Mouse (Mus musculus): ENCODE results near the gene Gm12184. TPM values are rescaled to one million over a fixed set of nuclear protein-coding genes. Genes with fewer than 3 reads are reported as not detected.
"Not testable (repeated sequence)": the region's sequence is repeated elsewhere in the genome, so short reads cannot be mapped to it uniquely, and the experiment has no call there.

Gene Gm12184
- 1 to 10 TPM; 1.3 to 3.0 TPM for total RNA-seq (2021)

- intact Hi-C loops (cut with DNase I); DNase-seq (ENCODE audit: low spot score in 2 of 2): not testable (repeated sequence)
Observed at GRCm38 (mm10) chr11:48825979-48826751, at the start of gene Gm12184, which contains the start of gene Trim7. Gm12184 (minus strand) TSS chr11:48826655. Trim7 (plus strand) TSS chr11:48826140.

DNA sequence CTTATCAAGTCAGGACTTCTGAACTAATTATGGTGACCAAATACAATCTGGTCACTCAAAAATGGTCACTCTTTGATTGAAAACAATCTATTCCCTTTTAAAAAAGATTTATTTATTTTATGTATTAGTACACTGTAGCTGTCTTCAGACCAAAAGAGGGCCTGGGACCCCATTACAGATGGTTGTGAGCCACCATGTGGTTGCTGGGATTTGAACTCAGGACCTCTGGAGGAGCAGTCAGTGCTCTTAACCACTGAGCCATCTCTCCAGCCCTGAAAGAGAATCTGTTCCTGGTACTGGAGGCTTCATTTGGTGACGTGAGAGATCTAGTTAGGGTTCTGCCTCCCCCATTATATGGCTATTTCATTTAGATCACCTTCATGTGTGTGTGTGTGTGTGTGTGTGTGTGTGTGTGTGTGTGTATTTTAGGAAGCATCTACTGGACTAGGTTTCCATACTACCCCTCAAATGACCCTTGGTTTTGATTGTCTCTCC is 48.9 kb upstream of the Gm12184 start:
- not testable (repeated sequence) for DNase-seq (ENCODE audit: low spot score in 2 of 2)
- intact Hi-C loops (cut with DNase I): loop anchor here (10.0 kb wide), 1 partner anchor 309 kb away; the partner anchor contains the start of gene Btnl9

- peak in 1 of 2 experiments; percentile 44 for DNase-seq (ENCODE audit: low spot score in 2 of 2)
- intact Hi-C loops (cut with DNase I): loop anchor here (1.0 to 10.0 kb wide), 3 partner anchors 229 to 398 kb away; partner anchors contain the start of gene Btnl9
Observed at GRCm38 (mm10) chr11:48874465-48874864, 48.0 kb upstream of the Gm12184 start.

GRCm38 (mm10) chr11:48873591-48874290 is 47.3 kb upstream of the Gm12184 start:
- DNase-seq (ENCODE audit: low spot score in 2 of 2): no peak
- intact Hi-C loops (cut with DNase I): loop anchor here (1.0 to 10.0 kb wide), 3 partner anchors 230 to 399 kb away; partner anchors contain the start of gene Btnl9

DNA sequence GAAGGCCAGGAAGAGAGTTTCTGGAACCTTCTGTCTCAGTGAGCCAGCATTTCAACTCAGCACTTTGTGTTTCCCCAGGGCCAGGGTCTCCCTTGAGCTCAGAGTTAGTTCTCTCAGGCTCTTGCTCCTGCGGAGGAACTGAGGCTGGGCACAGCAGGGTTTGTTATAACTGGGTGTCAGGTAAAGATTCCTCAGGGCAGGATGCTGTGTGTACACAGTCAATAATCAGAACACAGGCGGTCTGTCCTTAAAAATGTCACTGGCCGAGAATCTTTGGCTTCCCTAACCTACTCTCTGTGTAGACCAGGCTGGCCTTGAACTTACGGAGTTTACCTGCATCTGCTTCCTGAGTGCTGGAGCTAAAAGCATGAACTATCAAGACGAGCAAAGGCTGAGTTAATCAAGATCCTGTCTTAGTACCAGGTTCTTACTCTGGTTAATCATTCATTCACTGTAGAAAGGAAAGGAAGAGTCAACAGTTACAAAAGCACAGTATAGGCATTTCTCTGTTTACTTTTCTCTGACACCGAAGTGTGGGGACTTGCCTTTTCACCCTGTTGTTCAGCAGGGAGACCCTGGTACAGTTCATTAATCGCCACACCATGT is 46.3 kb upstream of the Gm12184 start:
- DNase-seq (ENCODE audit: low spot score in 2 of 2): no peak
- intact Hi-C loops (cut with DNase I): loop anchor here (5.0 to 10.0 kb wide), 2 partner anchors 312 to 400 kb away; partner anchors contain the start of gene Btnl9

DNA sequence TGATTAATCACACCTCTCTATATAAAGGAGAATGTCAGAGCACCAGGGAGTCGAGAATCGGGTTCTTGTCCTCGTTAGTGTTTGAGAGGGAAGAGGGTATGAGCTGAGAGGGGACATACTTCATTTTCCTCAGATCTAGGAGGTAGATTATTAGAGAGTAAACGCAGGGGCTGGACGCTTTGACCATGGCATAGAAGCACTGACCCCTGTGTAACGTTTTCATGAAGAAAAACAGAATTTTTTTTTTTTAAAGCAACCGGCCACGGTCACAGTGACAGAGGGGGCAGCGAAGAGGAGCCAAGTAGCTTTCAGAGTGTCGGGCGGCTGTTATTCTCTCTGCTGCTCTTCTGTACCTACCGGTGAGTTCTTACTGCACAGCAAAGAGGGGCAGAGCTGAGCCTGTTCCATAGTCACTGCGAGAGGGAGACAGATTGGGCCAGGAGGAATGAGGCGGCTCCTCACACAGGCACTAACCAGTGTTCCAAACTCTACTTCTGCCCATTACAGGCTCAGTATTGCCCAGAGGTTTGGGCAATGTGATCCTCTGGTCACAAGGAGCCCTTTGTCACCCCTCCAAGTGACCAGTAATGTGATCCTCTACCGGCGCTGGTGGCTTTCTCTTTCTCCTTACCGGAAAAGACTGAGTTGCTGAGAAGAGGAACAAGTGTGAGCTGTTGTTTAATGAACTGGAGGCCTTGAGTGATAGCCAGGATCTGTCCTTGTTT is 45.5 kb upstream of the Gm12184 start:
- DNase-seq (ENCODE audit: low spot score in 2 of 2): peak in 1 of 2 experiments; percentile 25
- intact Hi-C loops (cut with DNase I): loop anchor here (5.0 to 10.0 kb wide), 2 partner anchors 313 to 400 kb away; partner anchors contain the start of gene Btnl9

- DNase-seq (ENCODE audit: low spot score in 2 of 2): peak in 1 of 2 experiments; percentile 26
- intact Hi-C loops (cut with DNase I): loop anchor here (5.0 to 10.0 kb wide), 2 partner anchors 314 to 401 kb away; partner anchors contain the start of gene Btnl9
Observed at GRCm38 (mm10) chr11:48871201-48871772, 44.8 kb upstream of the Gm12184 start, which contains the start of gene Irgm1. Irgm1 (minus strand) TSS chr11:48871683.

GRCm38 (mm10) chr11:48870781-48871180 is 44.3 kb upstream of the Gm12184 start:
- DNase-seq (ENCODE audit: low spot score in 2 of 2): no peak
- intact Hi-C loops (cut with DNase I): loop anchor here (5.0 to 10.0 kb wide), 2 partner anchors 314 to 402 kb away; partner anchors contain the start of gene Btnl9

- no peak for DNase-seq (ENCODE audit: low spot score in 2 of 2)
- intact Hi-C loops (cut with DNase I): loop anchor here (5.0 to 10.0 kb wide), 2 partner anchors 315 to 403 kb away; partner anchors contain the start of gene Btnl9
Observed at GRCm38 (mm10) chr11:48869380-48870110, 43.1 kb upstream of the Gm12184 start.

DNA sequence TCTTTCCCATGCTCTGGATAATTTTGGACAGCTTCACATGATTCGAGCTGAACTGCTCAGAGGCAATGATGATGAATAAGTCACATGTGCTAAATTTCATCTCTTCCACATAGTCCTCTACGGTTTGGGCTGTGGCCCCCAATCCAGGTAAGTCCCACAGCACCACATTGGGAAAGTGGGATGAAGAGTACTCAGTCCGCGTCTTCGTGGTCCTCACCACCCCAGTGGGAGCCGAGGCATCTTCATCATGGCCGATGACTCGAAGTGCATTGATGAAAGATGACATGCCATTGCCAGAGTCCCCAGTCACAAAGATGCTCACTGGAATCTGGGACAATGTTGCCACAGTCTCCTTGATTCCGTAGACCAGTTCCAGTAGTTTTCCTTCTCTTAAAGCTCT is 40.0 kb upstream of the Gm12184 start:
- DNase-seq (ENCODE audit: low spot score in 2 of 2): no peak

GRCm38 (mm10) chr11:48863808-48864207 is 37.4 kb upstream of the Gm12184 start:
- DNase-seq (ENCODE audit: low spot score in 2 of 2): no peak

More for the DNA sequence above, 40.0 kb upstream of the Gm12184 start:
- intact Hi-C loops (cut with DNase I): no loop called here

DNA sequence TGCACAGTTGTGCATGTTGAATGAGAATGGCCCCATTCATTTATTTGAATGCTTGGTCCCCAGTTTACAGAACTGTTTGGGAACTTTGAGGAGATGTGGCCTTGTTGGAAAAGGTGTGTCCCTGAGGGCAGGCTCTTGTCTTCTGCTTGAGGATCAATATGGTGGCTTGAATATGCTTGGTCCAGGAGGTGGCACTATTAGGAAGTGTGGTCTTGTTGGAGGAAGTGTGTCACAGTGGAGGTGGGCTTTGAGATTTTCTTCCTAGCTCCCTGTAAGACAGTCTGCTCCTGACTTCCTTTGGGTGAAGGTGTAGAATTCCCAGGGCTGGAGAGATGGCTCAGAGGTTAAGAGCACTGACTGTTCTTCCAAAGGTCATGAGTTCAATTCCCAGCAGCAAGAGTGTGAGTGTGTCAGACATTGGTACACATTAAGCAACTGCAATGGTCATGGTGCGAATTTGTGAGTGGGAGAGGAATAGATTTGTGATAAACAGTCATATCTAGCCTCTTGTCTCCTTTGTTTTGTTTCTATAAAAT is 36.4 kb upstream of the Gm12184 start:
- intact Hi-C loops (cut with DNase I): no loop called here
- DNase-seq (ENCODE audit: low spot score in 2 of 2): no peak

More at GRCm38 (mm10) chr11:48863808-48864207, 37.4 kb upstream of the Gm12184 start:
- intact Hi-C loops (cut with DNase I): no loop called here

DNA sequence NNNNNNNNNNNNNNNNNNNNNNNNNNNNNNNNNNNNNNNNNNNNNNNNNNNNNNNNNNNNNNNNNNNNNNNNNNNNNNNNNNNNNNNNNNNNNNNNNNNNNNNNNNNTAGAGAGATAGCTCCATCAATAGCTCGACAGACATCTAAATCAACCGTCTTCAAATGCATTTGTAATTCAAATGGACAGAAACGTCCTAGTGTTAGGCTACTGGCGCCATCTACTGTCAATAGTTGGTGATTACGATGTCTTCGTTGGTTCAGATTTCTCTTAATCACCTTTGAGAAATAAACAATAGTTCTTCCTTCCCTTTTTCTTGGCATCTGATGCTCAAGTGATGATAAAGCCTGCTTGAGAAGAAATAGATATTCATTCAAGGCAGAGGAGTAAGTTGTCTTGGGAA is 32.6 kb upstream of the Gm12184 start:
- DNase-seq (ENCODE audit: low spot score in 2 of 2): peak in 1 of 2 experiments; percentile 33
- intact Hi-C loops (cut with DNase I): loop anchor here (2.0 kb wide), 1 partner anchor 70 kb away; no protein-coding TSS in a partner anchor

- intact Hi-C loops (cut with DNase I): loop anchor here (1.0 kb wide), 1 partner anchor 35 kb away; no protein-coding TSS in a partner anchor
- peak; percentile 94 to 95 for DNase-seq (ENCODE audit: low spot score in 2 of 2)
Observed at GRCm38 (mm10) chr11:48853474-48854180, 27.2 kb upstream of the Gm12184 start.

DNA sequence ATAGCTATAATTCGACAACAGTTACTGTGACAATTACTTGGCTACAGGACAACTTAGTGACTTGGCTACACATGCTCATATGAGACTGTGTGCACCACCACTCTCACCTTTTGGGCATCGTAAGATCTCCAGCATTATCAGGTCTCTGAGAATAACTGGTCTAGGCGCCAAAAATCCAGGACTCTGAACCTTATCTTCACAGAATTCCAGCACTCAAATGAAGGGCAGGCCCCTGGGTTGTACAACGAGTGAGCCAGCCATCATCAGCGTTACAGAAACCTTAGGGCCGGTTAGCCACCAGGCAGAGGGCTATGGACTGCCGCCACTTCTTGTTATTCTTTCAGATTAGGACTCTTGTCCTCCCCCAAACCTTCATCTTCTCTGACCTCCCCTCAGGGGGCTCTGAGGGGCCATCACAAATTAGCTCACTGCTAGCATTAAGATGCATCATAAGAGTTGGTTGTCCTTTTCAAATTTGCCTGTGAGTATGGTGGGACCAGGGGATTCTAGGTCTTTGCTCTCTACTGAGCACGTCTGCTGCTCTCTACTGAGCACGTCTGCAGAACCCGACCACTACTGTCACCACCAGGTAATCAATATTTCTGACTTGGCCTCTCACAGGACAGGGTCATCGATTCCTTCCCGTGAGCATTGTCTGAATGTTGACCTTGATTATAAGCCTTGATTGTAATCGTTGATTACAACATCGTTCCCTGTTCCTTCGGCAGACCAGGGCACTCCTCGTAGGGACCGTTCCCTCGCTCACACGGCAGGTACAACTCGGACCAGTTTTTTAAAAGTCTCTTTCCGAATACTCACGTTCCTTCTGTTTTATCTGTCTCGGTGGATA is 26.4 kb upstream of the Gm12184 start:
- DNase-seq (ENCODE audit: low spot score in 2 of 2): no peak
- intact Hi-C loops (cut with DNase I): no loop called here

DNA sequence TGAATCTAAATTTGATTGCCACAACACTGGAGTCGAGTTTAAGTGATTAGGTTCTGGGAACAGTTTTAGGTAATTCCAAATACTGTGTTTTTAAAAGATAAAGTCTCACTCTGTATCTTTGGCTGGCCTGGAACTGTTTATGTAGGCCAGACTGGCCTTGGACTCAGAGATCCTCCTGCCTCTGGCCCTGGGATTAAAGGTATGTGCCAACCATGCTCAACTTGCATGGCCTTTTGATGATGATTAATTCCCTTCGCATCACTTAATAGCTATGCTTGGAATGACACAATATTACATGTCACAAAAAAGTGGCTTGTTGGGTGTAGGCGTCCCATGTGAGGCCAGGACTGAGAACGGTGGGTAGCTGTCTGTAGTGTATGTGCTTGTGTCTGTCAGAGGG is 25.7 kb upstream of the Gm12184 start:
- no peak for DNase-seq (ENCODE audit: low spot score in 2 of 2)
- intact Hi-C loops (cut with DNase I): no loop called here

All from left cerebral cortex, postnatal 36 days (tissue).